Mouse (Mus musculus) embryonic fibroblast, embryonic 13.5 days (primary cell): ENCODE measurements around the gene Clec4f.
"Not testable (repeated sequence)": the region's sequence is repeated elsewhere in the genome, so short reads cannot be mapped to it uniquely, and the experiment has no call there.

Experiments
- CTCF ChIP-seq: IDR thresholded peaks from 2 replicates; pipeline ENCODE4 v1.5.1; 2011; ENCODE audit warnings: mild to moderate bottlenecking, control low read depth, low read length, moderate library complexity, borderline replicate concordance; ENCODE audit not compliant: insufficient read depth
- POLR2A ChIP-seq: IDR thresholded peaks from 2 replicates; pipeline ENCODE4 v1.6.1; 2011; ENCODE audit warnings: low read depth, mild to moderate bottlenecking, control low read depth, low read length, moderate library complexity

DNA sequence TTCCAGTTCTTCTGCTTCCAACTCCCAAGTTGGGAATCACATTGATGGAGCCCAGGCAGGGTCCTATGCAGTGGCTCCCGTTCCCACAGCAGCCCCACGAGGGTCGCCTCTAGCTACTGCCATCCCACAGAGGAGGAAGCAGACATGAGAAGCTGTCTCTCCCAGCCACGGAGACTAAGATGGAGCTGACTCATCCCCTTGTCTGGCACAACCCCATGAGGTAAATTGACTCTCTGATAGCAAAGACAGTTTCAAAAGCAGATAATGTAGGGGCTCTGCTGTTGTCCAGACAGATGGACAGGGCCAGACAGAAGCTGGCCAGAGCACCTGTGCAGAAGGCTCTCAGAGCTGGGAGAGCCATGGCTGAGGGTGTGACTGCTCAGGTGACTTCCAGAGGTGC, 21.4 kb downstream of the Clec4f start:
- not testable (repeated sequence) for TF ChIP-seq POLR2A, CTCF
